ENCODE assay signal across 14 mouse cellular contexts in genomic region chr4:119238661-119239060, GRCm38 (mm10). TPM values are rescaled to one million over a fixed set of nuclear protein-coding genes. Genes with fewer than 3 reads are reported as not detected.
DNase-seq lines count a peak whose midpoint lies in the region; ATAC-seq and TF ChIP-seq lines count a peak whose summit lies in the region.
"Had no signal": no experiment of that assay in that cellular context is flagged by ENCODE, and none has a peak within 500 bp of the region (broad histone marks: within the 10 kb centered on the region; RNA-seq: fewer than 3 reads in every experiment).

No protein-coding gene starts in this region.

- ATAC-seq in kidney, postnatal 0 days (replicated peaks; ENCODE audit: low FRiP score, low read depth): no peak
- peak; percentile 58; the same call in 1 of the 2 replicates for ATAC-seq in liver, embryonic 14.5 days (ENCODE audit: insufficient read depth)

- no peak overlapping the region for H3K9ac ChIP-seq in kidney, postnatal 0 days (ENCODE audit: low read depth, low read length)
- no peak overlapping the region for H3K9ac ChIP-seq in liver, embryonic 14.5 days (replicated peaks)
- H3K9ac ChIP-seq: embryonic facial prominence, embryonic 12.5 days; heart, embryonic 15.5 days had no signal

- H3K4me1 ChIP-seq in kidney, postnatal 0 days (replicated peaks; ENCODE audit: insufficient read depth, low read length): no peaks in the 10 kb centered on the region
- H3K4me1 ChIP-seq in E14TG2a.4 (replicated peaks; ENCODE audit: low read depth, low read length): peaks cover 52% of the 10 kb centered on the region
- peaks cover 3 to 7% of the 10 kb centered on the region in 2 experiments; a peak in 3 of 4 replicates for H3K4me1 ChIP-seq in liver, embryonic 14.5 days (replicated peaks; ENCODE audit: control insufficient read depth in 2 of 2, insufficient read depth in 2 of 2, low read length in 1 of 2)
- H3K4me1 ChIP-seq: embryonic facial prominence, embryonic 12.5 days had no signal

- no peak for TF ChIP-seq CTCF in kidney, postnatal 0 days (IDR thresholded peaks at IDR 0.05; ENCODE audit: low read depth)
- TF ChIP-seq CTCF in E14TG2a.4 (conservative IDR thresholded peaks at IDR 0.05; ENCODE audit: low read length): no peak
- no peak for TF ChIP-seq CTCF in liver, embryonic 14.5 days (IDR thresholded peaks at IDR 0.05; ENCODE audit: low read depth)

- 0 out of 2 replicates have a peak overlapping the region, but pooled peaks have one; percentile 25 for H3K27ac ChIP-seq in kidney, postnatal 0 days
- H3K27ac ChIP-seq in liver, embryonic 14.5 days: no peak overlapping the region

- H3K27me3 ChIP-seq in kidney, postnatal 0 days (ENCODE audit: insufficient read depth, low read length): no peaks in the 10 kb centered on the region
- H3K27me3 ChIP-seq in E14TG2a.4 (ENCODE audit: insufficient read depth, low read length): peaks cover 11% of the 10 kb centered on the region
- H3K27me3 ChIP-seq in liver, embryonic 14.5 days (ENCODE audit: control insufficient read depth, insufficient read depth, low read length): no peaks in the 10 kb centered on the region
- H3K27me3 ChIP-seq: embryonic facial prominence, embryonic 12.5 days; heart, embryonic 15.5 days had no signal

- WGBS in kidney, postnatal 0 days: 81% methylated on average over 3 of the region's 3 CpGs
- WGBS in liver, embryonic 14.5 days (ENCODE audit: insufficient replicate concordance): 37% methylated on average over 3 of the region's 3 CpGs

- H3K4me3 ChIP-seq in kidney, postnatal 0 days (replicated peaks; ENCODE audit: low read depth, low read length): no peak overlapping the region
- H3K4me3 ChIP-seq in E14TG2a.4 (replicated peaks; ENCODE audit: low read length): peak overlapping the region; percentile 14; the same call in 1 of the 2 replicates
- no peak overlapping the region; a peak in 1 of 4 replicates for H3K4me3 ChIP-seq in liver, embryonic 14.5 days (ENCODE audit: insufficient read depth in 1 of 2, low read depth in 2 of 2, low read length in 2 of 2)
- H3K4me3 ChIP-seq: embryonic facial prominence, embryonic 12.5 days; heart, embryonic 15.5 days; myocyte had no signal

- 0 out of 2 replicates have a peak overlapping the region, but pooled peaks have one; percentile 44 for H3K4me2 ChIP-seq in kidney, postnatal 0 days (ENCODE audit: low read length)
- H3K4me2 ChIP-seq in liver, embryonic 14.5 days (ENCODE audit: low read depth): peak overlapping the region; percentile 57
- H3K4me2 ChIP-seq: embryonic facial prominence, embryonic 12.5 days had no signal

- H3K9me3 ChIP-seq in kidney, postnatal 0 days (replicated peaks; ENCODE audit: low read length): no peaks in the 10 kb centered on the region
- H3K9me3 ChIP-seq in E14TG2a.4 (ENCODE audit: low read length): no peaks in the 10 kb centered on the region
- no peaks in the 10 kb centered on the region for H3K9me3 ChIP-seq in liver, embryonic 14.5 days (ENCODE audit: control insufficient read depth, low read length)
- H3K9me3 ChIP-seq: embryonic facial prominence, embryonic 12.5 days; heart, embryonic 15.5 days had no signal

- DNase-seq in kidney, postnatal 0 days (ENCODE audit: low spot score): no peak
- no peak for DNase-seq in kidney, postnatal 10 days
- DNase-seq in R1 (ENCODE audit: low read depth, low spot score): peak; percentile 27
- no peak for DNase-seq in liver, embryonic 14.5 days (ENCODE audit: low read depth in 3 of 3, low spot score in 3 of 3)
- no peak for DNase-seq in adrenal gland, postnatal 36 days
- DNase-seq in heart, postnatal 36 days: no peak
- DNase-seq: adrenal gland, adult 8-10 months; cerebellum, postnatal 36 days had no signal

- intact Hi-C loops in heart, postnatal 36 days (cut with DNase I): loop anchor here (2.0 to 10.0 kb wide), 2 partner anchors 100 to 896 kb away; no protein-coding TSS in a partner anchor

- TF ChIP-seq EP300 in liver, embryonic 14.5 days (IDR thresholded peaks at IDR 0.05; ENCODE audit: low read depth): no peak

- H3K36me3 ChIP-seq in kidney, postnatal 0 days (ENCODE audit: insufficient read depth, low read length): 0 out of 2 replicates have a peak, but pooled peaks cover 5% of the 10 kb centered on the region
- H3K36me3 ChIP-seq in E14TG2a.4 (ENCODE audit: insufficient read depth, low read length): peaks cover 63% of the 10 kb centered on the region
- no peaks in the 10 kb centered on the region; the same call in 1 of the 2 replicates for H3K36me3 ChIP-seq in liver, embryonic 14.5 days (replicated peaks; ENCODE audit: control insufficient read depth, insufficient read depth, low read depth)

RNA-seq across cellular contexts. Expression of gene P3h1, which starts 5.9 kb away (rescaled TPM):
- 32.4 and 34.9 TPM in 2 replicates for polyA plus RNA-seq in kidney, postnatal 0 days (2015; fragmentation: Nextera tagmentation; extraction: Ambion mirVana)
- 7.5 and 9.1 TPM in 2 replicates for polyA plus RNA-seq in liver, embryonic 14.5 days (2012; rRNA removed)
- 7.5 and 7.9 TPM in 2 replicates for polyA plus RNA-seq in liver, embryonic 14.5 days (2014; fragmentation: Nextera tagmentation; extraction: Ambion mirVana)
- total RNA-seq in adrenal gland, postnatal 36 days (2021): 10 to 100 TPM; 27.4 to 30.5 TPM
- 10 to 100 TPM; 13.3 to 15.1 TPM for total RNA-seq in heart, postnatal 36 days (2021)

RNA-seq across cellular contexts. Expression of gene AU022252, which starts 6.1 kb away (rescaled TPM):
- polyA plus RNA-seq in kidney, postnatal 0 days (2015; fragmentation: Nextera tagmentation; extraction: Ambion mirVana): 28.1 and 31.1 TPM in 2 replicates
- 2.2 and 3.1 TPM in 2 replicates for polyA plus RNA-seq in liver, embryonic 14.5 days (2012; rRNA removed)
- polyA plus RNA-seq in liver, embryonic 14.5 days (2014; fragmentation: Nextera tagmentation; extraction: Ambion mirVana): 12.7 and 12.8 TPM in 2 replicates
- total RNA-seq in adrenal gland, postnatal 36 days (2021): 10 to 100 TPM; 25.8 to 26.6 TPM
- total RNA-seq in heart, postnatal 36 days (2021): 10 to 100 TPM; 22.2 to 24.5 TPM

RNA-seq across cellular contexts. Expression of gene Cldn19, which starts 16.6 kb away (rescaled TPM):
- 70.2 and 72.5 TPM in 2 replicates for polyA plus RNA-seq in kidney, postnatal 0 days (2015; fragmentation: Nextera tagmentation; extraction: Ambion mirVana)
- polyA plus RNA-seq in liver, embryonic 14.5 days (2012; rRNA removed): not detected in 2 replicates
- polyA plus RNA-seq in liver, embryonic 14.5 days (2014; fragmentation: Nextera tagmentation; extraction: Ambion mirVana): not detected in 2 replicates
- under 1 TPM in 1 of 2 experiments, not detected in 1; 0.13 TPM for total RNA-seq in adrenal gland, postnatal 36 days (2021)
- not detected for total RNA-seq in heart, postnatal 36 days (2021)
- polyA plus RNA-seq: heart, embryonic 15.5 days; thymus, postnatal 0 days had no signal

RNA-seq across cellular contexts. Expression of gene Tmem269, which starts 20.6 kb away (rescaled TPM):
- polyA plus RNA-seq in kidney, postnatal 0 days (2015; fragmentation: Nextera tagmentation; extraction: Ambion mirVana): 0.14 TPM in 1 of 2 replicates, not detected in the other
- 0.05 TPM in 1 of 2 replicates, not detected in the other for polyA plus RNA-seq in liver, embryonic 14.5 days (2012; rRNA removed)
- polyA plus RNA-seq in liver, embryonic 14.5 days (2014; fragmentation: Nextera tagmentation; extraction: Ambion mirVana): not detected in 2 replicates
- total RNA-seq in adrenal gland, postnatal 36 days (2021): not detected
- not detected for total RNA-seq in heart, postnatal 36 days (2021)
- total RNA-seq: gastrocnemius, postnatal 4 days had no signal
- polyA plus RNA-seq: embryonic facial prominence, embryonic 12.5 days had no signal

RNA-seq across cellular contexts. Expression of gene Svbp, which starts 43.6 kb away (rescaled TPM):
- 138 and 150 TPM in 2 replicates for polyA plus RNA-seq in kidney, postnatal 0 days (2015; fragmentation: Nextera tagmentation; extraction: Ambion mirVana)
- polyA plus RNA-seq in liver, embryonic 14.5 days (2012; rRNA removed): 38.5 and 51.2 TPM in 2 replicates
- 116 and 123 TPM in 2 replicates for polyA plus RNA-seq in liver, embryonic 14.5 days (2014; fragmentation: Nextera tagmentation; extraction: Ambion mirVana)
- total RNA-seq in adrenal gland, postnatal 36 days (2021): 10 to 100 TPM; 17.1 to 19.2 TPM
- total RNA-seq in heart, postnatal 36 days (2021): 10 to 100 TPM; 19.0 to 19.6 TPM
